ENCODE assay signal across 9 mouse cellular contexts in the genomic region with DNA sequence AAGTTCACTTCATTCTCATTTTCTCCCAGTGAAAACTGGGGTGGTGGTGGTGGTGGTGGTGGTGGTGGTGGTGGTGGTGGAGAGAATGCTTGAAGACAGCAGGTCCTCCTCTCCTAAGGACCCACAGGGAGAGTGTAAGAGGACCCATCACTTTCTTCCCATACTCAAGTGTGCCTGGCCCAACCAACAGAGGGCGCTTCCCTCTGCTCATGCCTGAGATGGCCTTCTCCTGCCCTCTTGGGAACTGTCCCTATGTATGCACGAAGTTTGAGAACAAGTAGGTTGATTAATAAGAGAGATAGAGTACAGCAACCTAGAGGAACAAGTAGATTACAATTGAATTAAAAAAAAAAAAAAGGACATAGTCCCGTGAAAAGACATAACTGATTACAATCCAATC.
DNase-seq lines count a peak whose midpoint lies in the region; ATAC-seq and TF ChIP-seq lines count a peak whose summit lies in the region.
"Had no signal": no experiment of that assay in that cellular context is flagged by ENCODE, and none has a peak within 500 bp of the region (broad histone marks: within the 10 kb centered on the region; RNA-seq: fewer than 3 reads in every experiment).

No protein-coding gene starts in this region.

- intact Hi-C loops in heart, adult 2 months (cut with DNase I): loop anchor here (5.0 kb wide), 1 partner anchor 873 kb away; no protein-coding TSS in a partner anchor
- intact Hi-C loops in heart, postnatal 25 days (cut with DNase I): loop anchor here (5.0 kb wide), 1 partner anchor 333 kb away; no protein-coding TSS in a partner anchor

- DNase-seq in heart, adult 2 months: peak in 1 of 2 experiments; percentile 23
- DNase-seq in heart, postnatal 25 days (ENCODE audit: low spot score): no peak
- no peak for DNase-seq in testis, postnatal 14 days (ENCODE audit: low spot score)
- peak; percentile 11 to 55 for DNase-seq in cerebellum, postnatal 25 days
- peak; percentile 40 for DNase-seq in lung, postnatal 10 days

- TF ChIP-seq POLR2A in heart, adult 2 months (IDR thresholded peaks at IDR 0.05; ENCODE audit: insufficient read depth, low read depth, low read length): no peak
- TF ChIP-seq POLR2A in testis, adult 2 months (IDR thresholded peaks at IDR 0.05; ENCODE audit: control insufficient read depth, low read depth, low read length): no peak

- WGBS in heart, adult 2 months: 45% methylated on average over 3 of the region's 3 CpGs

- no peak overlapping the region for H3K4me3 ChIP-seq in heart, adult 2 months
- H3K4me3 ChIP-seq in testis, adult 2 months (ENCODE audit: control insufficient read depth, low read depth, low read length): no peak overlapping the region
- H3K4me3 ChIP-seq: heart, embryonic 13.5 days had no signal

- no peaks in the 10 kb centered on the region for H3K36me3 ChIP-seq in heart, adult 2 months (ENCODE audit: control insufficient read depth, insufficient read depth, low read length)
- H3K36me3 ChIP-seq in testis, adult 2 months (ENCODE audit: control insufficient read depth, insufficient read depth, low read length): no peaks in the 10 kb centered on the region
- H3K36me3 ChIP-seq: heart, embryonic 13.5 days had no signal

- H3K4me1 ChIP-seq in heart, adult 2 months (ENCODE audit: control insufficient read depth, insufficient read depth, low read length): no peaks in the 10 kb centered on the region
- no peaks in the 10 kb centered on the region for H3K4me1 ChIP-seq in testis, adult 2 months (ENCODE audit: control insufficient read depth, insufficient read depth, low read length)
- H3K4me1 ChIP-seq: heart, embryonic 13.5 days had no signal

- H3K27me3 ChIP-seq in heart, adult 2 months (ENCODE audit: control insufficient read depth, insufficient read depth, low read length): no peaks in the 10 kb centered on the region
- no peaks in the 10 kb centered on the region for H3K27me3 ChIP-seq in testis, adult 2 months (ENCODE audit: control insufficient read depth, insufficient read depth, low read length)
- H3K27me3 ChIP-seq: heart, embryonic 13.5 days had no signal

- H3K27ac ChIP-seq in heart, adult 2 months: no peak overlapping the region
- H3K27ac ChIP-seq in testis, adult 2 months (ENCODE audit: control insufficient read depth, insufficient read depth, low read depth, low read length): no peak overlapping the region
- H3K27ac ChIP-seq: heart, embryonic 13.5 days had no signal

- peak; percentile 58 for TF ChIP-seq CTCF in heart, adult 2 months (IDR thresholded peaks at IDR 0.05)
- peak; percentile 31; the same call in 1 of the 2 replicates for TF ChIP-seq CTCF in testis, adult 2 months (IDR thresholded peaks at IDR 0.05; ENCODE audit: control insufficient read depth, insufficient read depth, insufficient replicate concordance, low read depth, low read length)

- no peak for TF ChIP-seq EP300 in heart, adult 2 months (IDR thresholded peaks at IDR 0.05; ENCODE audit: insufficient read depth, low read depth, low read length)

- no peak for ATAC-seq in erythroid progenitor cell, adult 5-6 weeks (replicated peaks; ENCODE audit: low FRiP score, poor library complexity, severe bottlenecking)
- ATAC-seq in megakaryocyte-erythroid progenitor cell, adult 5-6 weeks (replicated peaks; ENCODE audit: low FRiP score, low TSS enrichment, poor library complexity, severe bottlenecking): no peak

- no peaks in the 10 kb centered on the region for H3K79me2 ChIP-seq in heart, adult 2 months (replicated peaks; ENCODE audit: control insufficient read depth, insufficient read depth, low read length)

- no peak overlapping the region for H3K9ac ChIP-seq in heart, adult 2 months (ENCODE audit: low read depth, low read length)
- H3K9ac ChIP-seq: heart, embryonic 13.5 days had no signal

Comparison
In these comparisons a context has a peak if more than half of its experiments do, and no peak if none do; other contexts are left out.
1. DNase-seq: peak in cerebellum, postnatal 25 days (2 of 2) and lung, postnatal 10 days (single experiment); none in heart, postnatal 25 days (single experiment) and testis, postnatal 14 days (single experiment).